Mouse (Mus musculus) G1E (cell line): ENCODE data around the gene Inpp5a. TPM values are rescaled to one million over a fixed set of nuclear protein-coding genes. Genes with fewer than 3 reads are reported as not detected.

Source experiments
- ATAC-seq: 2 replicates; pipeline ENCODE4 v1.8.0; 2016; ENCODE audit warnings: mild to moderate bottlenecking; ENCODE audit not compliant: insufficient number of reproducible peaks, poor library complexity, low FRiP score, severe bottlenecking; ENCODE audit errors: extremely low read depth
- DNase-seq: peaks from one replicate; pipeline ENCODE4 v3.0.0; 2012; ENCODE audit warnings: low spot score
- H3K27me3 ChIP-seq: 2 replicates; pipeline ENCODE4 v1.6.1; 2012; ENCODE audit warnings: mild to moderate bottlenecking, low read length, inconsistent platforms; ENCODE audit not compliant: insufficient read depth
- H3K36me3 ChIP-seq: replicated peaks from 2 replicates; pipeline ENCODE3; 2012; ENCODE audit warnings: mild to moderate bottlenecking, inconsistent platforms
- H3K4me1 ChIP-seq: 2 replicates; pipeline ENCODE4 v1.6.1; 2012; ENCODE audit warnings: low read depth, low read length, inconsistent platforms, mixed read lengths; ENCODE audit not compliant: insufficient read depth
- H3K4me3 ChIP-seq: 2 replicates; pipeline ENCODE4 v1.5.1; 2012; ENCODE audit warnings: low read depth, mild to moderate bottlenecking, inconsistent platforms, low read length, moderate library complexity, mixed read lengths
- H3K9me3 ChIP-seq: replicated peaks from 2 replicates; pipeline ENCODE4 v1.6.1; 2012; ENCODE audit warnings: inconsistent platforms
- CTCF ChIP-seq: IDR thresholded peaks from 2 replicates; pipeline ENCODE4 v1.5.1; 2012; ENCODE audit warnings: low read depth, low read length, inconsistent platforms, mixed read lengths
- GATA1 ChIP-seq: IDR thresholded peaks from 2 replicates; pipeline ENCODE4 v1.6.1; 2012; ENCODE audit warnings: borderline replicate concordance, low read length, inconsistent platforms, mixed read lengths
- GATA2 ChIP-seq: IDR thresholded peaks from 2 replicates; pipeline ENCODE4 v1.6.1; 2012; ENCODE audit warnings: low read depth, low read length, inconsistent platforms, borderline replicate concordance
- POLR2AphosphoS5 ChIP-seq: IDR thresholded peaks from 2 replicates; pipeline ENCODE4 v1.6.1; 2012; ENCODE audit warnings: low read depth, low read length, inconsistent platforms; ENCODE audit not compliant: insufficient replicate concordance
- TAL1 ChIP-seq: conservative IDR thresholded peaks from 2 replicates; pipeline ENCODE4 v1.6.1; 2012; ENCODE audit warnings: low read depth, low read length, inconsistent platforms, mixed read lengths
- polyA plus RNA-seq: library from polyadenylated mRNA; stranded (reverse); fragments of >175 nt; gene quantifications from 2 replicates; pipeline ENCODE4 v1.2.3, GENCODE M21; 2012
- total RNA-seq, 2 experiments: library from RNA; stranded (forward) in 1 of 2; stranded (reverse) in 1 of 2; fragments of 200-1000 nt in 1 of 2; fragments of >200 nt in 1 of 2; fragmentation: Nextera tagmentation in 1 of 2; gene quantifications; 2 replicates each; pipeline ENCODE4 v1.2.3; 2014 to 2017

Inpp5a gene
- total and polyA plus RNA-seq, 3 experiments: 1.2 to 5.6 (median 2.5) TPM

- H3K4me1 ChIP-seq: peaks cover 4% of the 10 kb centered on the region; the same call in 1 of the 2 replicates
- ATAC-seq: no peak
- H3K36me3 ChIP-seq: no peaks in the 10 kb centered on the region
- H3K9me3 ChIP-seq: peaks cover 14% of the 10 kb centered on the region
- H3K27me3 ChIP-seq: peaks cover 9% of the 10 kb centered on the region
- TF ChIP-seq GATA2: no peak
- no peak for TF ChIP-seq POLR2AphosphoS5
- TF ChIP-seq GATA1: no peak
- H3K4me3 ChIP-seq: no peak overlapping the region
- no peak for DNase-seq
These were observed 7.0 kb upstream of the Inpp5a start for GRCm38 (mm10) chr7:139381877-139382276.

DNA sequence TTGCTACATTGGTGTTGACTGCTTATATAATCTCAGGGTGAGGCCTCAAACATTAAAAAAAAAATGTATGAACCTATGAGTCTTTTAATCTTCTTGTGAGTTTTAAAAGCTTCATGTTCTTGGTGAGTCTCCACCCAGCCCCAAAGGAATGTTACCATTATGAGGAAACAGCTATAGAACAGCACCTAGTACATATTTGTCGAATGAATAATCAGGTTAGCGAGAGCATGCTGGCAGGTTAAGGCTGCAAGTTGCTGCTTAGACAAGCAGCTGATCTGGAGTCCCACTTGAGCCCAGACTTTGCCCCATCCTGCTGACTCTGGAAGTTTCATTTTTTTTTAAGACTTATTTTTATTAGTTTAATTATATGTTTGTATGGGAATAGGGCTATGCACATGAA, 6.1 kb upstream of the Inpp5a start:
- no peak for DNase-seq
- peaks cover 10% of the 10 kb centered on the region for H3K27me3 ChIP-seq
- ATAC-seq: no peak
- no peaks in the 10 kb centered on the region for H3K36me3 ChIP-seq
- peaks cover 14% of the 10 kb centered on the region for H3K9me3 ChIP-seq
- H3K4me3 ChIP-seq: no peak overlapping the region
- TF ChIP-seq CTCF (no peak), GATA1 (no peak), POLR2AphosphoS5 (no peak), TAL1 (no peak), GATA2 (no peak)
- peaks cover 2% of the 10 kb centered on the region for H3K4me1 ChIP-seq

DNA sequence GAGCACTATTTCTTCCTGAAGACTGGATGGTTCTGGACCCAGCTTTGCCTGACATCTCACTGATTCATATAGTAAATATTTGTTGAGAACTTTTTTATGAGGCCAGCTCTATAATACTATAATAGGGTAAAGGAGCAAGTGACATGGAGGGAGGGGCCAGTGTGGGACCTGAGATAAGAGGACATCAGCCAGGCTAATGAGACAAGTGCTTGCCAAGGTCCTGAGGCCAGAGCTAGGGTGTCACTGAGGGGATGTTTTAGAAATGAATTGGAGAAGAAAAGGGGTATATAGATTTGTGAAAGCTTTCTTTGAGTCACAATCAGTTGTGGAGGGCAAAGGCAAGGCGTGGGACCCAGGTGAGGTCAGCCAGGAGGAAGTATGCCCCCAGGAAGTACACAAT, 4.4 kb upstream of the Inpp5a start:
- peaks cover 25% of the 10 kb centered on the region for H3K9me3 ChIP-seq
- DNase-seq: no peak
- peaks cover 9% of the 10 kb centered on the region for H3K27me3 ChIP-seq
- peaks cover 9% of the 10 kb centered on the region for H3K4me1 ChIP-seq
- no peak for ATAC-seq
- TF ChIP-seq POLR2AphosphoS5: no peak
- no peak for TF ChIP-seq GATA1
- TF ChIP-seq GATA2: no peak
- no peak for TF ChIP-seq TAL1
- no peak for TF ChIP-seq CTCF
- no peak overlapping the region for H3K4me3 ChIP-seq
- H3K36me3 ChIP-seq: no peaks in the 10 kb centered on the region

GRCm38 (mm10) chr7:139384916-139385530, 3.9 kb upstream of the Inpp5a start:
- peaks cover 10% of the 10 kb centered on the region for H3K4me1 ChIP-seq
- no peak for ATAC-seq

DNA sequence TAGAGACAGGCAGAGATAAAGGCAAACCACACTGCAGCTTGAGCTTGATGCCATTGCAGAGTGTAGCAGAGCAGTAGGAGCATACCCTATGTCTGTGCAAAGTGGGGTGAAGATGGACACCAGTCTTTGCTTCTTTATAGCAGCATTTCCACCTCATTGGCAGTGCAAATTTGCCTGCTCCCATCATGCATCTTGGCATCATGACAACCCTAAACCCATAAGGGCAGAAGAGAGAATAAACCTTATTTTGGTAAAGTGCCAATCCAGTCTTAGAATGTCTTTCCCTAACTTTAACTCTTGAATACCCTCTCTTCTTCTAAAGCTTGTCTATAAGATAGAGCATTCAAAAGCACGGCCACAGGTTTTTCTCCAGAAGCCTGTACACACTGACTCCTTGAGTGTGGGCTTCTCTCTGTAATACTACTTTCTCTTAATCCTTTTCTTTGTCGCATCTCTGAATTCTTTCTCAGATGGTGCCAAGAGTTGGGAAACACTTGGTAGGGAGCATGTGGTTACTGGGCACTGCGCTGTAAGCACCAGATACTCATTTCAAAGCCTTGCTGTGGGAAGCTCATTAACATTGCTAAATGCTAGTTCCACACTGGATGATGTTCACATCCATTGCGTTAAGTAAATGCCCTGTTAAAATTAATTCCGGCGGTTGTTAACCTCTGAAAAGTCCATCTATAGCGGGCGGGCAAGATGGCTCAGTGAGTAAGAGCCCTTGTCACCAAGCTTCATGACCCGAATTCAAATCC, 1.8 kb upstream of the Inpp5a start:
- H3K4me1 ChIP-seq: peaks cover 10% of the 10 kb centered on the region
- no peak for DNase-seq
- no peak overlapping the region for H3K4me3 ChIP-seq
- peaks cover 6% of the 10 kb centered on the region; the same call in 1 of the 2 replicates for H3K27me3 ChIP-seq
- H3K9me3 ChIP-seq: peaks cover 30% of the 10 kb centered on the region
- ATAC-seq: no peak
- no peak for TF ChIP-seq POLR2AphosphoS5
- no peak for TF ChIP-seq TAL1
- H3K36me3 ChIP-seq: no peaks in the 10 kb centered on the region

More at GRCm38 (mm10) chr7:139384916-139385530, 3.9 kb upstream of the Inpp5a start:
- Histone ChIP-seq H3K36me3 (no peaks in the 10 kb centered on the region), H3K9me3 (peaks cover 24% of the 10 kb centered on the region), H3K4me3 (no peak overlapping the region), H3K27me3 (peaks cover 6% of the 10 kb centered on the region; the same call in 1 of the 2 replicates)
- no peak for DNase-seq
- TF ChIP-seq POLR2AphosphoS5 (no peak), GATA2 (no peak), TAL1 (no peak), GATA1 (no peak), CTCF (no peak)

DNA sequence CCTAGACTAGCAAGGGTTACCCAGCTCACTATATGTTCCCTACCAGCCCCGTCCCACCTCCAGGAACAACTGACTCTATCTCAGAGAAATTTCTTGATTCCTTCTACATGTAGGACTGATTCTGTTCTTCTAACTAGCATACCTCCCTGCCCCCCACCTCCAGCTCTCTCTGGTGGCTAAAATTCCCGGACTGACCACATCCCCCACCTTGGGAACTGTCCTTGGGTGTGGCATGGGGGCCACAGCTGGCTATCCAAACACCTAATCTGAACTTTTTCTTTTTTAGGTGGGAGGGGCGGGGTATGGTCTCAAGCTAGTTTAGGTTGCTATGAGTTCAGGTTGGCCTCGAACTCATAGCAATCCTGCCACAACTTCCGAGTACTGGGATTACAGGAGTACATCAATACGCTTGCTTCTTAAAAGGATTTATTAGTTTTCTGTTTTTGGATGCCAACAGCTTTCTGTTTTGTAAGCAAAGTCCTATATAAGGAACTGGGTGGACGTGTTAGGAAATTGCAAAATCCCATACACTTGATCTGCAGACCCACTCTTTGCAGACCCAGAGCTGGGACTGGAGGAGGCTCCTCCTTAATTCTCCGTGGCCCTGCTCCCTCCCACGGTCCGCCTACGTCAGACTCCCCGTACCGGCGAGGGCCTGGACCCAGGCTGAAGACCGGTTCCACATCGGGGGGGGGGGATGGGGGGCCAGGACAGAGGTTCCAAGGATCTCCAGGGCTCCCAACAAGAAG, 814 bp upstream of the Inpp5a start:
- peaks cover 38% of the 10 kb centered on the region for H3K9me3 ChIP-seq
- no peak for TF ChIP-seq GATA2
- no peak for TF ChIP-seq CTCF
- no peak for TF ChIP-seq TAL1
- TF ChIP-seq POLR2AphosphoS5: no peak
- no peak for TF ChIP-seq GATA1
- H3K36me3 ChIP-seq: no peaks in the 10 kb centered on the region
- peaks cover 6% of the 10 kb centered on the region; the same call in 1 of the 2 replicates for H3K27me3 ChIP-seq
- H3K4me3 ChIP-seq: peak overlapping the region; percentile 73
- peaks cover 10% of the 10 kb centered on the region for H3K4me1 ChIP-seq
- ATAC-seq (peak; percentile 10; the same call in 1 of the 2 replicates), DNase-seq (peak; percentile 52)
